Mouse (Mus musculus) urinary bladder, adult 2 months (tissue): Measurements from ENCODE around the gene Gm10197. TPM values are rescaled to one million over a fixed set of nuclear protein-coding genes. Genes with fewer than 3 reads are reported as not detected.

ENCODE experiments used
- DNase-seq: peaks from one replicate; pipeline ENCODE4 v3.0.0; 2022; ENCODE audit warnings: low spot score
- polyA plus RNA-seq: library from polyadenylated mRNA; depleted of rRNA; stranded (reverse); fragments of >200 nt; gene quantifications from 2 replicates; pipeline ENCODE4 v1.2.3, GENCODE M21; 2012

Gene Gm10197
- polyA plus RNA-seq, 1 experiment, result not detected

DNA sequence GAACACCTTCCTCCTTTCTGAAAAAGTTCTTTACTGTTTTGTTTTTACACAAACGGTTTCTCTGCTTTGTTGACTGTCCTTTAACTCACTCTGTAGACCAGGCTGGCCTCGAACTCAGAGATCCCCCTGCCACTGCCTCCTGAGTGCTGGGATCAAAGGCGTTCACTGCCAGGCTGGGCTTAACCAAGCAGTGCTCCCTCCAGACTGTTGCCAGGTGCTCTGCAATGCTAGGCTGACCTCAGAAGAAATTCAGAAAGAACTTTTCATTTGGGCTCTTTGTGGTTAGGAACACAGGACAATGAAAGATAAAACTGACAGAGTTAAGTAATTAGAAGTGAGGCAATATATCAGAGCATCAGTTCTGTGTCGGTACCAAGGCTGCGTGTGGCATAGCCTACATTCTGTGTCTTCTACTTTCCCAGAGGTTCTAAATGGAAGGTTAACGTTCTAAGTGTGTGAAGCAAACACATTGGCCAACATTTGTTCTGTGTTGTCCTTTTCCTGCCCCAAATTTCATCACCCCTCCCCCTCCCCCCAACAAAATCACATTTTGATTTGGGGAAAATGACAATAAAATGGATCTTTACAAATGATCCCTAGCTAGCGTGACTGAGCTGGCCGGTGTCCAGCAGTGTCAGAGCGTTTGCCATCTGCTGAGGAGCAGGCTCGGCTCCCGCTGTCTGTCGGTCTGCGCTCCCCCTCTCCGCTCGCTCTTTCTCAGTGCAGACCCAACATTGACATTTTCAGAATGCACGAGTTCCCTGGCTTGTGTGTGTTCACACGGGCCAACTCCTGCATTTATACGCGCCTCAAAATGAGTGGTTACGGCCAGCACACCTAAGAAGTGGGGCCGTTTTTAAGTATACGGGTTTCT is 12.2 kb downstream of the Gm10197 start:
- DNase-seq, result no peak

DNA sequence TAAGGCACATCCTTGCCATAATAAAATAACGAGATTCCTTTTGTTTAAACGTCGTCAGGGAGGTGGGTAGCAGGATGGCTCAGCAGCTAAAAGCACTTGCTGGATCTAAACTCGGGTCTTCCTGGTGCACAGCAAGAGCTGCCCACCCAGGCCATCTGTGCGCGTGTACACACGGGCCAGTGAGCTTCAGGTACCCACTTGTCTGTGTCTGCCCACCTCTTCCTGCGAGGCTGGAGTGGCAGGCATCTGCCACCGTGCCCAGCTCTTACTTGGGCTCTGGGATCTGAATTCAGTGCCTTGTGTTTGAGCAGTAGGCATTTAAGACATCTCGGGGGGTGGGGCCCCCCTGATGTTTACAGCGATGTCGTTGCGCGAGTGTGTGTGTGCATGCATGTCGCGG is 16.5 kb downstream of the Gm10197 start:
- no peak for DNase-seq

DNA sequence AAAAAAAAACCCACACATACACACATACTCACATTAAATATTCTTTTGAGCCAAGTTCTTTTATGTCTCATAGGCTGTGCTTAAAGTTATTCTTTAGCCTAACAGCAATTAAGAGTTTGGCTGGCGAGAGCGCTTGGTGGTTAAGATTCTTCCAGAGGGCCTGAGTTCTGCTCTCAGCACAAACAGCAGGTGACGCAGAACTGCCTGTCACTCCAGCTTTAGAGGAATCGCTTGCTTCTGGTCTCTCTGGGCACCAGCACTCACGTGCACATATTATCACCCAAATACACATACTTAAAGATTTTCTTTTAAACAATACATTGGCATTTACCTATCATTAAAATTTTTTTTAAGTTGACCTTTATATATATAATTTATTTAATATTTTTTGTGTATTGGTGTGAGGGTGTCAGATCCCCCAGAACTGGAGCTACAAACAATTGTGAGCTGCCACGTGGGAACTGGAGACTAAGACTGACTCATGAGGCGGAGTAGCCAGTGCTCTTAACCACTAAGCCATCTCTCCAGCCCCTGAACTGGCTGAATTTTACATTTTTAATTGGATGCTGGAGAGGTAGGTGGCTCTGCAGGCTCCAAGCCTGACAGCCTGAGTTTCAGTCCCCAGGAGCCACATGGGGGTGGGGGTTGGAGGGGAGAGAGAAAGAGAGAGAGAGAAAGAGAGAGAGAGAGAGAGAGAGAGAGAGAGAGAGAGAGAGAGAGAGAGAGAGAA is 17.1 kb downstream of the Gm10197 start:
- no peak for DNase-seq

DNA sequence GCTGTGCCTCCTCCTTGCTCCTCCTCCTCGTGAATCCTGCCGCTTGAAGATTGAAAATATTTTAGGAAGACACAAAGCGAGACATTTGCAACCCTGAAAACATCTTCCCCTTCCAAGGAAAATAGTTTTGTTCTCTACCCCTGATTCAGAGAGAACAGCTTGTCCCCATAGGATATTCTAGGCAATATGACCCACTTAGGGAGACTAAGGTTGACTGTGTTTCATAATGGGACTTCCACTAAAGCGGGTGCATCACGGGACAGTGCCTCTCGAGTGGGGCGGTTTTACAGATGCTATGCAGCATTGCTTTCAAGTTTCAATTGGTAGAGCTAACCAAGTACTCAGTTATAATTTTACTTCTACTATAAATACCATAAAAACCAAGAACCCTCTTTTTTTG is 17.7 kb downstream of the Gm10197 start:
- DNase-seq, result no peak

DNA sequence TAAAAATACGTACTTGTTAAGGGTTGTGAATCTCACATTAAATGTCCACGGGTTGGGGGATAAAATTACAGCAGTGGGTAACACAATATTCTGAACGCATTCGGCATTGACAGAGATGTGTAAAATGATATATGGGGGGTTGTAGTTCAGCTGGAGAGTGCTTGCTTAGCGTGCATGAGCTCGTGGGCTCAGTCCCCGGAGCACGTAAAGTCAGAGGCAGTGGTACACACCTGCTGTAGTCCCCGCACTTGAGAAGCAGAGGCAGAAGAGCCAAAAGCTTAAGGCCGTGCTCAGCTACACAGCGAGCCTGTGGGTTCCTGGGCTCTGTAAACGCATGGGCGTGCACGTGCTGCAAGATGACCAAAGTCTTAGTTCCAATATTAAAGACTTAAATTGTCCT is 25.8 kb downstream of the Gm10197 start:
- no peak for DNase-seq

DNA sequence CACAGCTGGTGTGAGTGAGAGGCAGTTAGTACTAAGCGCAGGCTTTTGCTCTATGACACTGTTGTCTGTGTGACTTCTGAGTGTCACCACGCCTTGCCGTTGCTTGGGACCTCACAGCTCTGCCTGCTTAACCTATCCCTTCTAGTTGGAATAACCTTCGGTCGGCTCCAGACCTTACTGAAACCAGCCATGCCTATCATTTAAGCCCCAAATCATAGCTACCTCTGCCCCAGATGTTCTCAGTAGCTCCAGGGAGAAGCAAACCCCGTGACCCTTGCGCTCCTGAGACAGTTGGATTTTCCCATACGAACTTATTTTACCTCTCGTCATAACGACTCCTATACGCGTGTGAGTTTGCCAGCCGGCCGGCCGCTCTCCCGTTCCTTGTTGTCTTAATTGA is 27.5 kb downstream of the Gm10197 start:
- DNase-seq, result no peak

DNA sequence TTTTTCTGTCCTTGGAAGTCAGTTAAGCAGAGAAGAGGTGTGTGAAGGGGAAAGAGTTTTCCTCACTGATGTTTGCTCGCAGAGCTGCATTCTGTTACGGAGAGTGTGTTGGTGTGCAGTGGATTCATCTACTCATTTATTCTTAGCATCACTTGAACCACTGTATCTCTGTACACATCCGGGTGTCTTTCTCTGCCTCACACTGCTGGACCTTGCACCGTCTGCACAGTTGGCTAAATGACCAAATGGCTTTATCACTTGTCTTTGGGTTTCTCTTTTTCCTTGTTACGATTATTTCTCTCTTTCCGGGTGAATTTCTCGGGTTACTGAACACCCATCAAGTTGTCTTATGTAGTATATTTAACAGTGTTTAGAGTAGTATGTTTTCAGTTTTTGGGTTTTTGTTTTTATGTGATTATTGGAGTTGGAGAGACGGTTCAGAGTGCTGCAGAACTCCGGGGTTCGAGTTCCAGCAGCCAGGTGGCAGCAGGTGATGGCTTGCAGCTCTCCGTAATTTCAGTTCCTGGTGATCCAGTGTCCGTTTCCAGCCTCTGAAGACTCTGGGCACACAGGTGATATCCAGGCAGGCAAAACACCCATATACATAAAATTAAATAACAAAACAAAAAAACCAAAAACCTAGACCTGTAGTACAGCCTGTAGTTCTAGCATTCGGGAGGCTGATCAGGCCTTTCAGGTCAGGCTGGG is 28.2 kb downstream of the Gm10197 start:
- DNase-seq, result no peak

DNA sequence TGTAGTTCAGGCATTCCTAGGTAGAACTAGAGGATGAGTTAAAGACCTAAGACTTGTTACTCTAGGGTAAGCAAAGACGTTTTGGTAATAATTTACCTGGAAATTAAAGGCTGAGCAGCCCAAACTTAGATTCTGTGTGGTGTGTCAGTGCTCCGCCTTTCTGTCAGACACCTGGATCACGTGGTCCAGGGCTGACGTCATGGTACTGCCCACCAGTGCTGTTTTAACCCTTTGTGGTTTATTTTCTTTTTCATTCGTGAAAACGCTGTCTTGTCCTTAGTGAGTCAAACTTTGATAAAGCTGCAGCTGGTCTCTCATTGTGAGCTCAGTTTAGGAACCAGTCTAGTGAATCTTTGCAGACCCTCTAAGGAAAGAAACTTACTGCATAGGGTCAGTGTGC is 31.1 kb downstream of the Gm10197 start:
- DNase-seq, result no peak

DNA sequence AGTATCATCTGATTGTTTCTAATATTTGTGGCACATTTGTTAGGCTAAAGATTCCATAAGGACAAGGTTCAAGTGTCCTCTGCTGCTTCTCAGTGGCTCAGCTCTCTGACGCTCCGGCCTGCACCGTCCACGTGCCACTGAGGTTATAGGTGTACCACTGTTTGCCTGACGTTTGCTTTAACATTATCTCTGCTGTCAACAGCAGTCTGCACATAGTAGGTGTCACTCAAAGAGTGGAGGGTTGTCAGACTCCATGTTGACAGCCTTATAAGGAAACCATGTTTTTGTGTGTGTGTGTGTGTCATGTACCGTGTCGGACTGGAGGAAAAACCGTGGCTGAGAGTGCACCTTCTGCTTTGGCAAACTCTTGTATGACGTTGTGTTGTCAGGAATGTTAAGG is 36.3 kb downstream of the Gm10197 start:
- DNase-seq, result no peak

DNA sequence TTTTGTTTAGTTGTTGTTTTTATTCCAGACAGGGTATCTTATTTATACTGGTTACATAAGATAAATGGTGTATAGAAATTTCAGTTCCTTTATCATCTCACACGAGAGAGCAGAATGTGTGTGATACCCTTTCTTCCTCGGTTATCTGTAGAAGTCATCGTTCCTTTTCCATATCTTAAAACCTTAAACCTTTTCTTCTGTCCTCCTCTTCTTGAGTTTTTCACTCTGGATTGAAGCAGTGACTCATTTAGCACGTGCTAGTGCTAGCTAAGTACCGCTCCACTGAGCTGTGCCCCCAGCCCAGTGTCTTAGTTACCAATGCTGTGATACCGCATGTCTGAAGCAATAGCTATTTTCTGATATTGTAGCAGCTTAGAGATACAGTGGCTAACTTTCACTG is 37.8 kb downstream of the Gm10197 start:
- DNase-seq, result no peak

DNA sequence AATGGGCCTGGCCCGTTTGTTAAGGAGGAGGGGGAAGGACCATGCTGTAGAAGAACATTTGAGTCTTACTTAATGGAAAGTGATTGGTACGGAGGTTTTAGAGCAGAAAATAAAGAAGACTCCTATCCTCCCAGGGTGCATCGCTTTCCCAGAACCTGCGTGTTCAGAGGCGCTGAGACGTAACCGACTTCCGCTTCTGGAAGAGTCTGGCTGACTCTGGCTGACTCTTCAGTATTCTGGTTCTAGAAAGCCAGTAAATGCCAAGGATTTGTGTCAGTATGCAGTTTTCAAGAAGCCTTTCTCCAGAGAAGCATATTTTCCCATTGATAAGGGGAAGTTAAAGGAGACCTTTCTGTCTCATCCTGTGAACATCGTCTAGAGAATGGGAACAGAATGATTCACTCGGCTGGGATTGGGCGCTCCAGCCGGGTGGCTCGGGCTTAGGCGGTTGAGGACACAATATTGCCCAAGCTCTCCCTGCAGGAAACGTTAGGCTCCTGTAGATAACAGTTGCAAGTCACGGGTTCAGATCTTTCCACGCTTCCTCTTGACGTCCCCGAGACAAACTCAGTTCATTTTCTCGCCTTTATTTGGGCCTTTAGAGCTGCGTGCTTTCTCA is 39.6 kb downstream of the Gm10197 start:
- DNase-seq, result no peak

DNA sequence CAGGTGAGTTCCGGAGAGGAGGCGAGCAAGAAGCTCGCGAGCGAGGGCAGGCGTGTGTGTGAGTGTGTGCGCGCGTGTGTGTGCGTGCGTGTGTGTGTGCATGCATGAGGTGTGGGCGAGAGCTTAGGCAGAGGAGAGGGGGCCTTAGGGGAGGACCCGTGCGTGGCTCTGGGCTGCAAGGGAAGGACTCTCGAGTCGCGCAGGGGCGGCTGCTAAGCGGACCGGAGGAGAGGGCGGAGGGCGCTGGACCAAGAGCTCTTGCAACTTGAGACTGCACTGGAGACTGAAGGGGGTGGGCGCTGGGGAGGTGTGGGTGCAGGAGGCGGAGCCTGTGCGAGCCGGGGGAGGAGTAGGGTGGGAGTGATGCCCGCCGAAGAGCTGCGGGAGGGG is 41.6 kb downstream of the Gm10197 start:
- peak; percentile 57 for DNase-seq

DNA sequence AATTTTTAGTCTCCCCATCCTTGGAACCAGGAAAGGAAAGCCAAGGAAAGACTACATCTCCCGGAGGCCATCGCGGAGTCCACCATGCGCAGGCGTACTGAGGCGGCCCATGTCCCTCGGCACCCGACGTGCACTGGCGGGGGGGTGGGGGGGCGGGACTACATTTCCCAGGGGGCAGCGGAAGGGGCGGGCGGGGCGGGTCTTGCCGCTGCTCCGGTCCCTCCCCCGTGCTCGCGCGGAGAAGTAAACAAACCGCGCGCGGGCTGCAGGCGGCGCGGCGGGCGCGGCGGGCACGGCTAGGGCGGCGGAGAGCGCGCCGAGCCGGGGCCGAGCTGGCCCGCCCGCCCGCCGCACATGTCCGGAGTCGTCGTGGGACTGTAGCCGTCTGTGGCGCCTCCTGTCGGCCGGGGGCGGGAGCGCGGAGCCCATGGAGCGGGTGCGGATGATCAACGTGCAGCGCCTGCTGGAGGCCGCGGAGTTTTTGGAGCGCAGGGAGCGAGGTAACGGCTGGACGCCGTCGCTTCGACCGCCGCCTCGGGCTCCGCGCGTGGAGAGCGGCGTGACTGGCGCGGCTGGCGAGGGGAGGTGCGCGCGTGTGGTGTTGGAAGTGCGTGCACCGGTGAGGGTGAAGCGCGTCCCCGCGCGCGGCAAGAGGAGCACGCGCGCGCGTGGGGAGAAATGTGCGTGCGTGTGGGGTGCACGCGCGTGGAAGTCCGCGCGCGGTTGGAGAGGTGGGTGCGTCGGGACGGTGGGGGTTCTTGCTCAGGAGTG is 42.2 kb downstream of the Gm10197 start:
- peak; percentile 89 for DNase-seq

DNA sequence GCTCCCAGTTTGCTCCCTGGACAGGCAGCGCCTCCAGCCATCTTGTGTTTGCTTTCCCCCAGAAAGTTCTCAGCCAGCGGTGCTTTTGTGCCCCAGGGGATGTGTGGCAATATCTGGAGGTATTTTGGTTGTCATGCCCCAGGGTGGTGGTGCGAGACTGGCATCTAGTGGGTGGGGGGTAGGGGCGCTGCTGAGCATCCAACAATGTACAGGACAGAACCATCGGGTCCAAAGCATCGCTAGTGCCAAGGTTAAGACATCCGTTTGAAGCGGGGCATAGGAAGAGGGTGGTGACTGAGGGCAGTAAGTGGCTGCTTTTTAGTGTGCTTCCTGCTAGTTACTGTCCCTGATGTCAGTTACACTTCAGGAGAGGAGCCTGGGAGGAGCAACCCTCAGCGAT is 43.5 kb downstream of the Gm10197 start:
- DNase-seq, result no peak

DNA sequence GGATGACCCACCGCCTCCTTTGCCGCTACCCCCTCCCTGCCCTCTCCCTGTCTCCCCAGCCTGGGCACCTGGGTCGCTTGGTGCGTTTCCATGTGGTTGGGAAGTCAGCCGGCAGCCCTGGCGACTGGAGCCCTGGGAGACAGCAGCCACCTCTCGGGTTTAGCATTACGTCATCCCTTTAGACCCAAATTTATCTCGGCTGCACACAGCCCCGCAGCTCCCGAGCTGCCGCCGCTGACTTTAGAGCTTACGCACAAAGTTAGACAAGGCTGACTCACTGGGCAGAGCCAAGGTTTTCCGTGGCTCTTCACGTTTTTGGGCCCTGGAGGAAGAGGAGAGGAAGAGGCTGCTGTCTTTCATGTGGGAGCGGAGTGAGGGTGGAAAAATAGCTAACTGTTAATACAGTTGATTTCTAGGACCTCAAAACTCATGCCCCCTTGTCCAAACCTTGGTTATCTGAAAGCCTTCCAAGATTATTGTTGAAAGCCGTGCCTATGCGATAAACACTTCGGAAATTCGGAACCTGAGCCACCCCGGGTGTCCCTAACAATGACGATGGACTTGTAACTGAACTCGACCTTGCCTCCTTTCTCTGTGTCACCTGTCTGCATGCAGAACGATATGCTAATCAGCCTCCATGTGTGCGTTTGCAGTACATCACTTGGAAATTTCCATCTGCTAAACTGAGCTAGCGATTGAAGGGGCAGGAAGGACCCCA is 45.8 kb downstream of the Gm10197 start:
- no peak for DNase-seq

DNA sequence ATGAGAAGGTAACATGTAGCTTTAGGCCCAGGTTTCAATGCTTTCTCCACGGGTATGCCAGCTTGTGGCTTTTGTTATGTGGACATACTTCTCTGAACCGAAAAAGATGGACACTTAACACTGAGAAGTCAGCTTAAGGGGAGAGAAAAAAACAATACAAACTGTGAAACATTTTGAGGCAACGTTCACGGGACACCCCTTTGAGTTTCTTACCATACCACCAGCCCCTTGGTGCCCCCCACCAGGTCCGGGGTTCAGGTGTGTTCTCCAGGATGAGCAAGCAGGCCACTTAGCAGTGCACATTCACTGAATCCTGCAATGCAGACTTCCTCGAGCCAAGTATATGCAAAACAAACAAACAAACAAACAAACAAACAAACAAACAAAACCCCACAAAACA is 46.7 kb downstream of the Gm10197 start:
- no peak for DNase-seq

DNA sequence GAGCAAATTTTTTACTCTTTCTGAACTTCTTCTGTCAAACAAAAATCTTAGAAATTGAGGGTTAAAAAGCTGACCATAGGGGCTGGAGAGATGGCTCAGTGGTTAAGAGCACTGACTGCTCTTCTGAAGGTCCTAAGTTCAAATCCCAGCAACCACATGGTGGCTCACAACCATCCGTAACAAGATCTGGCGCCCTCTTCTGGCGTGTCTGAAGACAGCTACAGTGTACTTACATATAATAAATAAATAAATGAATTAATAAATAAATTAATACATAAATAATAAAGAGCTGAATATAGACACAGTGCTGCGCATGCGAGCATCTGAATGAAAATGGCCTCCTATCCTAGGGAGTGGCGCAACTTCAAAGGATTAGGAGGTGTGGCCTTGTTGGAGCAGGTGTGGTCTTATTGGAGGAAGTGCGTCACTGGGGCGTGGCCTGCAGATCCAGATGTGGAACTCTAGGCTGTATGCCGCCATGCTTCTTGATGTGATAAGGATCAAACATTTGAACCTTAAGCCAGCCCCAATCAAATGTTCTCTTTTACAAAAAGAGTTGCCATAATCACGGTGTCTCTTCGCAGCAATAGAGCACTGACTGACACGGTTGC is 49.0 kb downstream of the Gm10197 start:
- no peak for DNase-seq
